Mouse (Mus musculus): ENCODE data around the gene Cpeb3. TPM values are rescaled to one million over a fixed set of nuclear protein-coding genes. Genes with fewer than 3 reads are reported as not detected.

The Cpeb3 gene
- total RNA-seq, 1 experiment from 2014 or later = 31.9 TPM

- DNase-seq = peak; percentile 1
These were observed 182.5 kb downstream of the Cpeb3 start for GRCm38 (mm10) chr19:37025839-37026319.

- DNase-seq = no peak
These were observed 186.3 kb downstream of the Cpeb3 start for GRCm38 (mm10) chr19:37022146-37022545.

DNA sequence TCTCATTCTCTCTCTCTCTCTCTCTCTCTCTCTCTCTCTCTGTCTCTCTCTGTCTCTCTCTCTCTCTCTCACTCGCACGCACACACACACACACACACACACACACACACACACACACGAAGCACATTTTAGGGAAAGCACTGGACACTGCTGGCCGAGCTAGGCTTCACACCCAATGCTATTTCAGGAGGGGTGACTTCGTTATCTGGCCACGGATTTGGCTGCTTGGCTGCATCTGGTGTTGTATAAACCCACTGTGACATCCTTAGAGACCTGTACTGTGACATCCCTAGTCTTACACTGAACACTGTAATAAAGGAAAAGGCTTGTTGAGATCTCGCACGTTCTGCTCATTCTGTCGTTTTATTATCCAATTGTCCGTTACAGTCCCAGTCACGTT is 187.4 kb downstream of the Cpeb3 start:
- DNase-seq = no peak

DNA sequence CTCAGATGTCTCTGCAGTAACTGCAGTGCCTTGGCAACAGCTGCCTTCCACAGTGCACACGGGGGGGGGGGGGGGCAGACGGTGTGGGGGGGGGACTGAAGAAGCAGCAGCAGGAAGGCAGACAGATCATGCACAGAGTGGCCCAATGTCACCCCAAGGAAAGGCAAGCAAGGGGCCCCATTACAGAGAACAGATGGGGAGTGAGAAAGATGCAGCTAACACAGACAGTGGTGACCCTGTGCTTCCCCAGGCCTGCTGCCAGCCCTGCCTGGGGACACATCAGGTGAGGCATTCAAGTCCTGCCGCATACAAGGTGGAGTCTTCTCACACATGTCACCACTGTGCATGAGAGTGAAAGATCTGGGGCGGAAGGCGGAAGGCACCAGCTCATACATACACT is 187.9 kb downstream of the Cpeb3 start:
- DNase-seq = no peak

- DNase-seq = no peak
These were observed 189.5 kb downstream of the Cpeb3 start for GRCm38 (mm10) chr19:37018931-37019330.

GRCm38 (mm10) chr19:37018411-37018810 is 190.0 kb downstream of the Cpeb3 start:
- peak; percentile 80 for DNase-seq

DNA sequence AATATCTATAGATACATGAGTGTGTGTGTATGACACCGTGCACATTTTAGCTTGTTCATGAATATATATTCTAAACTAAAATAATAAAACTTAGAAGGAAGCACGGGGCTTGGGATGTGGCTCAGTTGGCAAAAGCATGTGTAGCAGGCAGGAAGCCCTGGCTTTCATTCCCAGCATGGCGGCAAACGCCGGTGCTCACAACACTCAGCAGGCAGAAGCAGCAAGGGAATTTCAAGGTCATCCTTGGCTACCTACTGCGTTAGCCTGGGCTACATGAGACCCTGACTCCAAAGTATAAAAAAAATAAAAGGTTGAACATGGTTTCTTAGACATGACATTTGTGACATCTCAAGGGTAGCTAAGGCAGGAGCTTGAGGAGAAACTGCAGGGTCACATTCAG is 191.5 kb downstream of the Cpeb3 start:
- no peak for DNase-seq

DNA sequence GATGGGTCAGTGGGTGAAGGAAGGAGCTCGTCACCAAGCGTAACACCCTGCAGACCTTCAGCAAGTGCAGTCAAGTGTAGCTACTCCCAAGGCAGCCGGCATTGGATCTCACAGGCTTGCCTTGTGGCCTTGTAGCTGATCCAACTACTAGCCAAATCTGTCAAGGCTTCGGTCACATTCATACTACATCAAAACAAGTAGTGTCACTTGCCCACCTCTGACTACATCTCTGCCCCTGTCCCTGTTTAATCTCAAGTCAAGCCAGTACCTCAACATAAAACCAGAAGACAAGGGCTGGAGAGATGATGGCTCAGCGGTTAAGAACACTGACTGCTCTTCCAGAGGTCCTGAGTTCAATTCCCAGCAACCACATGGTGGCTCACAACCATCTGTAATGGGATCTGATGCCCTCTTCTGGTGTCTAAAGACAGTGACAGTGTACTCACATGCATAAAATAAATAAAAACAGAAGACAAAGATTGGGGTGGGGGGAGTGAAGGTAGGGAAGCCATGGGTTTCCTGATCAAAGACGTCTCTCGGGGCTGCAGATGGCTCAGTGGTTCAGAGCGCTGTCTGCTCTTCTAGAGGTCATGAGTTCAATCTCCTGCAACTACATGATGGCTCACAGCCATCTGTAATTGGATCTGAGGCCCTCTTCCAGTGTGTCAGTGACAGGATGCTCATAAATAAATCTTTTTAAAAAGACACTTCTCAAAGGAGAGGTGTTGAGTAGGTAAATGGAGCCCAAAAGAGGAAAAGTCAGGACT is 194.0 kb downstream of the Cpeb3 start:
- DNase-seq = no peak

DNA sequence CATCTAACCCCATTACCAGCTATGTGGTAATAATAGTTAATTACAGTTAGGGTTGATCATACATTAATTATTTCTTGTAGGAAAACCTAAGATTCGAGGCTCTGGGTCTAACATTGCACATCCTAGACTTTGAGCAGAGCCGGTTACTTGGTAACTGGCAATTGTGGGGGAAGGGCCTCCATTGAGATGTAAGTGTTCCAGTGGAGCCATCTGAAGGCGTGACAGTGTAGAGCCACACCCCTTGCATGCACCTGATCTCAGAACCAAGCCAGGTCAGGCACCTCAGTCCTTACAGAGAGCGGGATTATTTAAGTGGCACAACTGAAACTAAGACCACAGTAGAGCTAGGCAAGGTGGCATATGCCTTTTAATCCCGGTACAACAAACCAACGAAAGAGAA is 194.9 kb downstream of the Cpeb3 start:
- no peak for DNase-seq

DNA sequence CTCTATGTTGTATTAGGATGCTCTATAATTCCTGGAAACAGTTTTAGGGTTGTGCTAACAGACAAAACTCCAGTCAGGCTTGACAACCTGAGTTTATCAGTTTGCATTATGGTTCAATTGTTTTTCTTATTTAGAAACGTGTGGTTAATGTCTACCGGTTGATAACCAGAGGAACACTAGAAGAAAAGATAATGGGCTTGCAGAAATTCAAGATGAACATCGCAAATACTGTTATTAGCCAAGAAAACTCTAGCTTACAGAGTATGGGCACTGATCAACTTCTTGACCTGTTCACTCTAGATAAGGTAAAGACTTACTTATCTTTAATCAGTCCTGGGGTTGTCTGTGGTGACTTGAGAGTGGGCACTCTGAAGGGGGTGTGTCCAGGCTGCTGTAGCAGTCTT is 198.5 kb downstream of the Cpeb3 start:
- DNase-seq = no peak

- DNase-seq = no peak
These were observed 203.8 kb downstream of the Cpeb3 start for GRCm38 (mm10) chr19:37004557-37004956.

Other genes with a start within 250 kb of the Cpeb3 start
- gene March5, start 1.1 kb downstream of the Cpeb3 start, total RNA-seq (2021) = 98.8 and 117 TPM in 2 replicates
- gene Ide, start 129.3 kb upstream of the Cpeb3 start, total RNA-seq (2021) = 86.1 and 149 TPM in 2 replicates
- gene Kif11, start 167.8 kb upstream of the Cpeb3 start, total RNA-seq (2021) = 5.1 and 5.7 TPM in 2 replicates
- 27.0 and 29.7 TPM in 2 replicates for gene Hhex, start 226.2 kb upstream of the Cpeb3 start, total RNA-seq (2021)